ENCODE assay signal across 1 mouse cellular context in the genomic region with DNA sequence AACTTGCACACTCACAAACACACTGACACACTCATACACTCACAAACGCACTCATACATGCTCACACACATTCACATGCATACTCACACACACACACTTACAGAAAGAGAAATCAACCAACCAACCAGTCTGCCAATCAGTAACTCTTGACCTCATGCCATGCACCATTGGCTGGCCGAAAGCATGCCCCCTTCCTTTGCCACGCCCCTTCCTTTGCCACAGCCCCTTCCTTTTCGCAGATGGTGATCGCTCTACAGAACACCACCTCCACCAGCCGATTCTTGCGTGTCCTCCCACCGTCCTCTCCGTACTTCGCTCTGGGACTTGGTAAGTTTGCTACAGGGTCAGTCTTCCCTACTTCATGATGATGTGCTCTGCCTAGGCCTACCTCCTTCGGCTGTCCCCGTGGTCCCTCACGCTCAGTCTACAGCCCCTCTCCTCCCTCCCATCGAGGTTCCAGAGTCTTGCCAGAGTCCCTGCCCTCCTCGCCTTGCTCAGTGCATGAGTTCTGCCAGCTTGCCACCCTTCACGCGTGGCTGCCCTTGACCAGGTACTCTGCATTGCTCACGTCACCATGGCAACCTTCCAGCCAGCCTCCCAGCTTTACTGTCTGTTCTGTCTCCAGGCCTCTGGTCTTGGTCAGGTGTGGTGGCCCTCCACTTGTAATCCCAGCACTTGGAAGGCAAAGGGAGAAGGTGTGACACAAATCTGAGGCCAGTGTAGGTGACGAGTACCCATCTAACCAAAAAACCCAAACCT.
TF ChIP-seq lines count a peak whose summit lies in the region.

No protein-coding gene starts in this region.

TF ChIP-seq in CH12.LX, 34 proteins besides CTCF, POLR2A, EP300 and RAD21 (continued from another document):
- TF ChIP-seq SMC3 (IDR thresholded peaks at IDR 0.05; ENCODE audit: low read depth, low read length) (no peak), CHD2 (IDR thresholded peaks at IDR 0.05; ENCODE audit: low read length) (no peak), RCOR1 (conservative IDR thresholded peaks at IDR 0.05; ENCODE audit: low read depth, low read length) (no peak), E2F4 (IDR thresholded peaks at IDR 0.05; ENCODE audit: insufficient replicate concordance, low read depth, low read length) (no peak), GABPA (IDR thresholded peaks at IDR 0.05; ENCODE audit: insufficient replicate concordance, low read depth, low read length) (no peak), MXI1 (IDR thresholded peaks at IDR 0.05; ENCODE audit: low read depth, low read length) (peak; percentile 20; the same call in 1 of the 2 replicates), TCF12 (IDR thresholded peaks at IDR 0.05; ENCODE audit: low read depth, low read length) (no peak), JUND (conservative IDR thresholded peaks at IDR 0.05; ENCODE audit: low read depth, low read length) (no peak), ZNF384 (IDR thresholded peaks at IDR 0.05; ENCODE audit: low read depth, low read length) (no peak), SIN3A (IDR thresholded peaks at IDR 0.05; ENCODE audit: low read length) (no peak), ELF1 (IDR thresholded peaks at IDR 0.05; ENCODE audit: low read depth, low read length) (no peak), IRF4 (IDR thresholded peaks at IDR 0.05; ENCODE audit: low read depth, low read length) (no peak), ETS1 (conservative IDR thresholded peaks at IDR 0.05; ENCODE audit: low read depth, low read length) (no peak), KAT2A (IDR thresholded peaks at IDR 0.05; ENCODE audit: insufficient replicate concordance, low read length) (no peak), USF1 (IDR thresholded peaks at IDR 0.05; ENCODE audit: low read depth, low read length) (no peak), HCFC1 (IDR thresholded peaks at IDR 0.05; ENCODE audit: low read depth, low read length) (peak; percentile 32; the same call in 1 of the 2 replicates), MYC (IDR thresholded peaks at IDR 0.05; ENCODE audit: low read depth, low read length) (no peak), TBP (conservative IDR thresholded peaks at IDR 0.05; ENCODE audit: low read depth, low read length) (peak; percentile 50; the same call in 1 of the 2 replicates), USF2 (conservative IDR thresholded peaks at IDR 0.05; ENCODE audit: low read depth, low read length) (no peak)
